Mouse (Mus musculus) adrenal gland, postnatal 4 days (tissue): ENCODE data around the gene Dnah11. TPM values are rescaled to one million over a fixed set of nuclear protein-coding genes. Genes with fewer than 3 reads are reported as not detected.
A peak's percentile ranks its signal among the peaks of the same experiment; 100 is the strongest.

Experiments
- DNase-seq, 2 experiments: peaks; one replicate each; pipeline ENCODE4 v3.0.0; 2021 to 2022; ENCODE audit warnings: low spot score in 2 of 2, mixed read lengths in 2 of 2
- total RNA-seq, 2 experiments: library from RNA; stranded (reverse); gene quantifications; 2 replicates each; pipeline ENCODE4 v1.2.3; 2021

The Dnah11 gene
- total RNA-seq, 2 experiments from 2014 or later = 0.11 to 0.22 TPM

DNA sequence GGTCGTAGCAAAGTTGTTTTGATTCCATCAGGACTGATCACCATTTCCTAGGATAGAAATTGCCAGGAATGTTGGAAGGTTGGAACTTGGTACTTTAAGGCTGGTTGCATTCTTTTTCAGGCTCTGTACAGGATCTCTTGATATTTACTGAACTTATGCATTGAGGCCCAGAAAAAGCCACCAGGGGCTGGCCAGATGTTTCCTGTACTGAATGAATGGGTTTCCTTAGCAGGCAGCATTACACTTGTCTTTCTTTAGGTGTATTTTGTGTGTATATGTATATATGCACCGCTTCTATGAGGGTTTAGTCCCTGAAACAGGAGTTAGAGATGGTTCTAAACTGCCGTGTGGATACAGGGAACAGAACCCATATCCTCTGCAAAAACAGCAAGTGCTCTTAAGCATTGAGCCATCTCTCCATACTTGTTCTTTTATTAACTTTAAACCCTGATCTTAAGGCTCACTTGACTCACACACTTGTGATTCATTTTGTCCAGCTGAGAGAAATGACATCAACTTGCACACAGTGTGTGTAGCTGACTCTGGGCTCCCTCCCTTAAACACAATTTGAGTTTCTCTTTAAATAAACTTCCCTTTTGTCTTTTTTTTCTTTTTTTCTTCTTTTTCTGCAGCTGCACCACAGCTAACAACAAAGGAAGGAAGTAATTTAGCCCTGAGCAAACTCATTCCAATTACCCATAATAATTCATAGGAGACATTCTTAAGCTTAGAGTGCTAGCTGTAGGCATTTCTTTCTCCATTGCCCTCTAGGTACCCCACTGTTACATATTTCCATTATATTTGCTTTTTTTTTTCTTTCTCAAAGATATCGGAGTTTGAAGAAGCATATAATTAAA is 330.9 kb downstream of the Dnah11 start:
- no peak for DNase-seq

DNA sequence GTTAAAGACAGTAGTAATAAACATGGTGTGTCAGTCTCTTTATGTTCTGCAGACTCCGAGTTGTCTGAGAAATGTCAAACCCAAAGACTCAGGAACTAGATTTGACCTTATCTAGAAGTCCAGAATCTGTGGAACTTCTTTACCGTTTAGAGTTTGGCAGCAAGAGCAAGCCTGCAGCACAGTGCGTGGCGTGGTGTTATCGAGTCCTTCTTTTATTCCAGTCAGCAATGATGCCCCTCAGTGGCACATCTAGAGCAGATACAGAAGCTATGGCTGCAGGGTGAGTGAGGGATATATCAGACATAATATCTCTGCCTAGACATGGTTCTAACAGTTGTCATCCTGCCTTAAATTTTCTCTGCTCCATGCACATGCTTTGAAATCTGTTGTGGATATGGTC is 336.2 kb downstream of the Dnah11 start:
- DNase-seq = no peak

DNA sequence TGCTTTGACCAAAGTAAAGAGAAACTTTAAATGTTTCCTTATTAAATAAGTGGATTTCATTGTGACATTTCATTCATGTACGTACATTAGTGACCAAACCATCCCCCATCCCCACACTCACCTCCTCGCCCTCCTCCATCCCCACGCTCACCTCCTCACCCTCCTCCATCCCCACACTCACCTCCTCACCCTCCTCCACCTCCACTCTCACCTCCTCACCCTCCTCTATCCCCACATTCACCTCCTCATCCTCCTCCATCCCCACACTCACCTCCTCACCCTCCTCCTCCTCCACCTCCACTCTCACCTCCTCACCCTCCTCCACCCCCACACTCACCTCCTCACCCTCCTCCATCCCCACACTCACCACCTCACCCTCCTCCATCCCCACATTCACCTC is 337.6 kb downstream of the Dnah11 start:
- DNase-seq = no peak

DNA sequence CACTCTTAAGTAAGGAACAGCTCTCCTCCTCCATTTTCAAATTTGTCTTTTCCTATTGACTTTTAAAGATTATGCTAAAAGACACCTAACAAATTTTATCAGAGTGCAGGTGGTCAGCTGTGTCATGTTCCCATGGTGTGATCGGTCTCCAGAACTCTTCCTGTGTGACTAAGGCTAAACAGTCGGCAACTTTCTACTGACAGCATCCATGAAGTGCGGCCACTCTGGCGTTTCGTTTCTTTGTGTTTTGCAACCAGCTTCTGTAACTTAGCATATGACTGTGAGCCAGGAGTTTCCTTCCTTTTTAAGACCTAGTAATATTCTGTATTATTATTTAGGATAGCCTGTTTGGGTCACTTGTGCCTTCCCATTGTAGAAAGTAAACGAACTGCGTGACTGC is 338.0 kb downstream of the Dnah11 start:
- no peak for DNase-seq

DNA sequence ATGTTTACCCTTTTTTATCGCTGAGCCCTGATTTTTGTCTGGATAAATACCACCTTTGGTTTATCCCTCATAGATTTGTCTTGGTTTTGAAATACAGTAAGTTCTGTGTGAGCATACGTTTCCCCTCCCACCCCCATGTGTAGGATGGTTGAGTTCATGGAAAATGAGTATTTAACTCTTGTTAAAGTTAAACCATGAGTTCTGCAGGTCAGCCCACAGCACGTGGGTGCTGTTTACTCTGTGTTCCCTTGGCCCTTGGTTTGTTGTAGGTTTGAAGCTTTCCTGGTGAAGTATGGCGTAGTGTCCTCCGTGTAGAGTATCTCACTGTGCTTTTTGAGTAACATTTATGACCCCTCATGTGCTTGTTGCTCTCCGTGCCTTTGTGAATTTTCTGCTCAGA is 341.0 kb downstream of the Dnah11 start:
- no peak for DNase-seq

DNA sequence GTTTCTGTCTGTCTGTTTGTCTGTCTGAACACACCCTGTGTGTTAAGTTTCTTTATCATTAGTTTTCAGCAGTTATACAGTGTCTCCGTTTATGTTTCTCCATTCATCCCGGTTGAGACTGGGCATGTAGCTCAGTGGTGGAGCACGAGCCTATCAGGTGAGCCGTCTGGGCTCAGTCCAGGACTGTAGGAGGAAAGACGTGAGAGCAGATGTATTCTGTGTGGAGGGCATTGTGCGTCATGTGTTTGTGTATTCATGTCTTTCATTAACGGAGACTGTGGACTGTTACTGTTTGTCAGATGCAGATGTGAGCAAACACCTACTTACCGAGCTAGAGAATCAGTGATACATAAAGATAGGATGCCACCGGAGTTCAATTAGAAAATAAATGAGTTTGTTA is 341.8 kb downstream of the Dnah11 start:
- DNase-seq = no peak

DNA sequence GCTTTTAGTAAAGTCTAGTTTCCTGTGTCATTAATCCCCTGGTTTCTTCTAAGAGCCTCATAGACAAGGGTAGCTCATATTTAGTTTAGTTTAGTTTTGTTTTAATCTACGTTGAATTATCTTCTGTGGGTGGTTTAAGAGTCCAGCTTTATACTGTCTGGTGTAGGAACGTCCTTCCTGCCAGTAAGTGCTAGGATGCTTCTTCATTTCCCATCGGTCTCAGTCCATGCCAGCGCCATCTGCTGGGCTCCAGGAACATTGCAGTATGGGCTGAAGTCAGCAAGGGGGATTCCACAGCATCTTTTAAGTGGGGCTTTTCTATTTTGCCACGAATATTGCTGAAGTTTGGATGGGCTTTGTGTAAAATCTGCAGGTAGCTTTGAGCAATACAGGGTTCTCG is 345.5 kb downstream of the Dnah11 start:
- peak in 1 of 2 experiments; percentile 14 for DNase-seq

DNA sequence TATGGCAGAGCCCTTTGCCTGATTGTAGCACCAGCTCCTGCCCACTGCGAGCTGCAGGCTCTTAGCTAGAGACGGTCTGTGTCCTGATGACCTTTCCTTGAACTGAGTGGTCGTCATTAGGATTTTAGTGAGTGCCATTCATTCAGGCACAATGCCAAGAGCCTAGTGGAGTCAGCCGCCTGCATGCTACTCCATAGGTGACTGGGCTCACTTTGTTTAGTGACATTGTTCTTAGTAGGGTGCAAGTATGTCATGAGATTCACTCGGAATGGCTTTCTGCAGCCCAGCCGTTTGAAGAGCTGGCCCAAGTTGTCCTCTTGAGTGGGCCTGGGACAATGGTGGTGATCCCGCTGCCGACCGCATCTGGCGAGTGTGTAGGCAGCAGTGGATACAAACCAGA is 348.4 kb downstream of the Dnah11 start:
- DNase-seq = no peak

DNA sequence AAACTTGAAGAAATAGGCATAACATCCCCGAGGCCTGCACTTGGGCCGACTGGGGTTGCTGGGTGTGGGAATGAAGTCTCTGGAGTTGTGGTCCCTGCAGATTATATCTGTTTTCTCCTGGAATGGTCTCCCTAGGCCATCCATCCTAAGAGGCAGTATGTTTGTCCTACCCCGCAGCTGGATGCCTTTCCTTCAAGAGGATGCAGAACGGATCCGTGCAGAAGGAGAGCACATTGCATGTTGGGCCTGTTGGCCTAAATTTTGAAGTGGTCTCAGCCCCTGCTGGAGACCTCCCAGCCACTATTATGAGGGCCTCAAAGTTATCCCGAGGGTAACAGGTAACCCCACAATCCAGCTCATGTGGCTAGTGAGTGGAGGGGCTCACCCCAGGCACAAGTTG is 350.2 kb downstream of the Dnah11 start:
- no peak for DNase-seq

DNA sequence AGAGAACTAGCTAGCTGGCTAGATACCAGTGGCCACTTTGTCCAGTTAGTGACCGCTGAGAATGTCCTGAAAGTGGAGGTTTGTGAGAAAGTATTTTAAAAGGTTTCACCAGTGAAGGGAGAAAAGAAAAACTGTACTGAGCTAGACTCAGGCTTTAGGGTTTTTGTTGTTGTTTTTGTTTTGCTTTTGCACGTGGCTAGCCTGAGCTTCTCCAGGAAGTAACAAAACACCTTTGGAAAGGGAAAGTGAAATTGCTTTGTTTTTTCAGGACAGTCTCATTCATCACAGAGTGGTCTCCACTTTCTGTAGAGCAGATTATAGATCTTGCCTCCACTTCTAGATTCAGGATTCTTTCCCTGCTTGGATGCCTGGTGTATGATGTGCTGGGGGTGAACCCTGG is 353.9 kb downstream of the Dnah11 start:
- DNase-seq = no peak

DNA sequence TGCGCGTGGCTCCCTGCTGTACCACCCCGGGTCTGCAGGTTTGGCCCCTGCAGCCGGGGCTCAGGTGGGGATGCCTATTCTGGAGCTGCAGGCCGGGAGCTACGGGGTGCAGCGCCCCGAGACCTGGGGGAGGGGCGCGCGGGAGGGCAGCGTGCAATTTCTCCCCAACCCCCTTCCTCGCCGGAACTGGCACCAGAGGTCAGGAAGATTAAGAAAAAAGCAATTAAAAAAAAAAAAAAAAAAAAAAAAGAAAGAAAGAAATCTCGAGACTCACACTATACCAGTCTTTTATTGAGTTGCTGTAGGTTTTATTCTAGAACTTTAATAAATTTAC is 354.8 kb downstream of the Dnah11 start:
- DNase-seq = no peak

DNA sequence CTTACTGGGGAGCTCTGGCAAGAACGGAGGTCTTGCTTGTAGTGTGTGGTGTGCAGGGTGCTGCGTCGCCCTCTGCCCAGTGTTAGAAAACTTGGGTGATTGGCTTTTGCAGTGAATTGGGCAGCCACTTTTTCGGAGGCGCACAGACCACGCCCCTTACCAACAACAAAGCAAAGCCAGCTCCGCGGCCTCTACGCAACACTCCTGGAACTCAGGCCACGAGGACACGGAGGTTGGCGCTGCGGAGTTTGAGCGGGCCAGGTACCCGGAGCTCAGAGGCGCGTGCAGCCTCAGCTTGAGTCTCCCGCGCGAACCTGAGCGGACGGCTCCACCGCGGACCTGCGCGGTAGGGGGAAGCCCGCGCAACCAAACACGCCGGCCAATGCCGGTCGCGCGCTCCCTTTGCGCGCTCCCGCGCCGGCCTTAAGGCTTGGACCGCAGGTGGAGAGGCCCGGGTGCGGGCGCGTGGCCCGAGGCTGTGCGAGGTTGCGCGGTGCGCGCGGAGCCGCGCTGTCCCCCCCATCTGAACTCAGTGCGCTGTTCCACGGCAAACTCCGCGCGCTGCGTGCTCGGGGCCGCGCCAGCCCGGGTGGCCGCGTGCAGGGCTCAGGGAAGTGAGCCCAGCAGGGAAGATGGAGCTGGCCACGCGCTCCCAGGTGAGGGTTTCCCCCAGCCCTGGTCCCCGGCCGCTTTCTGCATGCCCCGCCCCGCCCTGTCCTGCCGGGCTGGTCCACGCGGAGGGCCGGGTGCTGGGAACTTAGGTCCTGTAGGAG is 355.4 kb downstream of the Dnah11 start:
- DNase-seq = peak; percentile 26 to 36

DNA sequence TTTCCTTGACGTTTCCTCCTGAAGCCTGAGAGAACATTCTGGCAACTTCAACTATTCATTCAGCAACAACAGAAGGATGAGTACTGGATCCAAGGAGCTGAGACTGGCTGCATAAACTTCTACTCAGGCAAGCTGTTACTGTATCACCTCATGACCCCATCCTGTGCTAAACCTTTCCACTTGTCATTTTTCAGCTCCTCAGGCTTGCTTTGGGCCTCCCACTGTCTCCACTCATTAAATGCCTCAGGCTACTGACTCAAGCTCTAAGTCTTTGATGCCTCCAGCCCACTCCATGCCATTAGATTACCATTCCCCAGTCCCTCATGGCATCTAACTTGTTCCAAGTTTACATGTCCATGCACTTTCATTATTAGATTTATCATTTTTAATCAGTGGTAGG is 356.2 kb downstream of the Dnah11 start:
- no peak for DNase-seq

DNA sequence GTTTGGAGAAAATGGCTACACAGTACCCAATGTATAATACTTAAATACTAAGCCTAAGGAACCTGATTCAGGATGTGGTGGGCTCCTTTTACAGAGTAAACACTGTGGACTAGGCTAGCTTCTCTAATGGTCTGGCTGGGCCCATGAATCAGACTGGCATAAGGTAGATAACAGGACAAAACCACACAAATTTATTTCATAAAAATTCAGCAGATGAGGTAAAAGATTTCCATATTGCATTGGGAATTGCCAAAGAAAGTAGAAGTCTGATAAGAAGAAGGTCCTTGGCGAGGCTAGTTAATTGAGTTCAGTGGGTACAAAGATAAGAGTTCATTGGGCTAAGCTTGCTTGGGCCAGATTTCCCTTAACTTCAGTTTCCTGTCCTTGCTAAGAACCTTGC is 358.1 kb downstream of the Dnah11 start:
- no peak for DNase-seq

DNA sequence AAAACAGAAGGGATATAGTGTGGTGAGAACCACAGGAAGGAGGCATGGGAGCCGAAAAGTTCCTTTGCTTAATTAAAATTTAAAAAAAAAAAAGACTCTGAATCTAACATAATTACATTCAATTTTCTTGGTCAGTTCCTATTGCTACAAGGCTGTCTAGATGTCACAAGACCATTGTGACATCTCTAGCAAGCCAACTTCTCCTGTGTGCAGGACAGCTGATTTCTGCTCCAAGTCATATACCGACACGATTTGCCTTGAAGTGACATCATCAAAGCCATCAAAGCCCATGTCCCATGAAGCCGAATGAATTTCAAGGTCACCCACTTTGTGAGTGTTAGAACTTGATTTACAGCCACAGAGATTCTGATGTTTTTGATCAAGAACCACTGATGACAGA is 361.5 kb downstream of the Dnah11 start:
- DNase-seq = no peak

DNA sequence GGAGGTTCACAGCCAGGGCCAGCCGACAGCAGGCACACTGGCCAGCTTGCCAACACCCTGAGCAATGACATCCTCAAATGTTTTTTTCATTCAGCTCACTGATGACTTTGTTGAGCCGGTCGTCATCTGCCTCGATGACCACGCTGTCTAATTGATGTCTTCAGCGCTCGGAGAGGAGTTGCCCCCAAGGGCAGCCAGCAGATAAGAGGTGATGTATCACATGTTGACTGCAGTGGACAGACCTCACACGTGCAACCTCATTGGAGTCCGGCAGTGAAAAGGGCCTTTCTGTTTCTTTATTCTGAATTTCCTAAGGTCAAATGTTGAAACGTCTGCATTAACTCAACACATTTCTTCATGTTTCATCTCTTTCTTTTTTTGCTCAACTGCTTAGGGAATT is 363.5 kb downstream of the Dnah11 start:
- DNase-seq = no peak

DNA sequence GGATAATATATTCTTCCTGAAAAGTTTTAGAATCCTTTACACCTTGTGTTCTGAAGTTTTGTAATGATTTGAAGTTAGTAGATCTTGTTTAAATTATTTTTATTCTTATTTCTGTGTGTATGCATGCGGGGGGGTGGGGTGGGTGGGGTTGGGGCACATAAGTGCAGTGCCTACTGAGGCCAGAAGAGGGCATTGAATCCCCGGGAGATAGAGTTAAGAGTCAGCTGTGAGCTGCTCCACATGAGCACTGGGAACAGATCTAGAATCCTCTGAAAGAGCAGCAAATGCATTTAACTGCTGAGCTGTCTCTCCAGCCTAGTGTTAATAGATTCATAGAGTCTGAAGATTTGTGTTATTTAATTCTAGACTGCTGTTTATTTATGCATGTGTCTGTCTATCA is 364.2 kb downstream of the Dnah11 start:
- no peak for DNase-seq

DNA sequence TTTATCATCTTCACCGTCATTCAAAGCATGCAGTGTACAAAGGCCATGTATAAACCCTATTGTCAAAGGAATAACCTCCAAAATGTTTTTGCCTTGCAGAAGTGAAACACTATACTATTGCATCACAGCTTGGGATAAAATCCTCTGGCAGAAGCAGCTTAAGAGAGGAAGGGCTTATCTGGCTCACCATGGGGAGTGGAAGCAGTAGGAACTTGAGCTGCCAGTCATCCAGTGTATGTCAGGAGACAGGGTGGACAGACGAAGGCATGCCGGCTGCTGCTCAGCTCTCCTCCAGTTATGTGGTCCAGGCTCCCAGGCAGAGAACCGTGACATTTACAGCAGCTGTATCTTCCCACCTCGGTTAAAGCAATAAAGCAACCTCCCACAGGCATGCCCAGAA is 366.7 kb downstream of the Dnah11 start:
- no peak for DNase-seq

DNA sequence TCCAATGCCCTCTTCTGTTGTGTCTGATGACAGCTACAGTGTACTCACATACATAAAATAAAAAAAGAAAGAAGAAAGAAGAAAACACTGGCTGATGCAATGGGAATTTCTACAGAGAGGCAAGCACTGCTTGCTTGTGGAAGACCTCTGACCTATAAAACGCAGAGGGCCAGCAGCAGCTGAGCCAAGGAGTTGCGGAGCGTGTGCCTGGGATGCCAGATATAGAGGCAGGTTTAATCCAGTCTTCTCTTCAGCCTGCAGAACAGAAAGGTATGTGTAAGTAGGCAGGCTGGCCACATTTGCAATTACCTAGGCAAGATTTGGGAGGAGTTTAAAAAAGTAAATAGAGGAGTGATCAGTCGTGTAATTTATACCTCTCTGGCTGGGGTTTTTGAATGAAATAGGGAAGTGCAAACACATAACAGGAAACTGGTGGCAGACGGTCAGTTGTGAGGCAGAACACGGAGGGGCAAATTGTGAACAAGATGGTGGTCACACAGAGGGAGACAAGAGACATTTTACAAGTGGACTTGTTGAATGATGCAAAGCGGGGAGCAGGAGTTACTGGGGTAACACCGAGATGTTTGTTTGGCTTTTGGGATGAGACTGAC is 367.4 kb downstream of the Dnah11 start:
- no peak for DNase-seq

DNA sequence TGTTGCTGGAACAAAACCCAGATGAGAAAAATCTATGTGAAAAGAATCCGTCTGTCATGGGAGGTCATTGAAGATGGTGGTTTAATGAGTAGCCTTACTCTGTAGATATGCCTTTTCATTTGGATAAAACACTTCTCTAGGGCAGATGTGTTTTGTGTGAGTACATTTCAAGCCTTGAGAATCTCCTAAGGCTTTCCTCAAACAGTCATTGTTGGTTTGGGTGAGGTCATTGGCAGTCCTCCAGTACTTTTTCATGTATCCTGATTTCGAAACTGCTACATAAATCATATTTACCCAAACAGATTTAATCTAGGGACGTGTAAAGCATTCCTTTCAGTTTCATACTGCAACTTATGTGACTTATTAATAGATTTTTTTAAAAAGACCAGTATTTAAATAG is 370.5 kb downstream of the Dnah11 start:
- DNase-seq = no peak
